In the genomic region with DNA sequence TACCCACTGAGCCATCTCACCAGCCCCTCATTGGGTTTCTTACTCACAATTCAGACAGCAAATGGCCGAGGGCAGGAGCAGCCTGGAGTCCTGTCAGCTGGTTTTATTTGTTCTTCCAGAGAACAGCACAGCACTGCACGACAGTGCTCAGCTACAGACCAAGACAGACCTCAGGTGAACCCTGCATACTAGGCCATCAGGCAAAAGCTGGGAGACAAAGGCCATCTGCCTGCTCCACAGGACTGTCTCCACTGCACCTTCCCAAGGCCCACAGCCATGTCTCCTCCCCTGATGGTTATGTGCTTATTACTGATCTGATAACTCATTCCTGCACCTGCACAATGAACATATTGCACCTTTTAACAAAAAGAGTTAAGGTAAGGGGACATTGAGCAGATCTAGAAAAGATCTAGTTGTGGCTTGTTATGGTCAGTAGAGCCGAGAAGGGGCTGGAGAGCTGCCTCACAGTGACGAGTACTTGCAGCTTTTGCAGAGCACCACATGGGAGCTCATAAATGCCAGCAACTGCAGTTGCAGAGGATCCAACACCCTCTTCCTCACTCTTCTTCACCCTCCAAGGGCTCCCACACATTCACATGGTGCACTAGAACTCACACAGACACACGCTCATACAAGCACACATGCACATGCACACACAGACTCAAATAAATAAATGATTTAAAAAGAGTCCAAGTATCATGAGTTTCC, we compare ENCODE assay signal across 24 mouse cellular contexts. TPM values are rescaled to one million over a fixed set of nuclear protein-coding genes. Genes with fewer than 3 reads are reported as not detected.
DNase-seq lines count a peak whose midpoint lies in the region; ATAC-seq lines count a peak whose summit lies in the region.
"Had no signal": no experiment of that assay in that cellular context is flagged by ENCODE, and none has a peak within 500 bp of the region (broad histone marks: within the 10 kb centered on the region; RNA-seq: fewer than 3 reads in every experiment).

No protein-coding gene starts in this region.

- H3K9me3 ChIP-seq in hindbrain, embryonic 13.5 days, result no peaks in the 10 kb centered on the region
- H3K9me3 ChIP-seq: hindbrain, embryonic 15.5 days; limb, embryonic 15.5 days; neural tube, embryonic 15.5 days; stomach, embryonic 15.5 days had no signal

- no peak overlapping the region for H3K9ac ChIP-seq in hindbrain, embryonic 13.5 days
- H3K9ac ChIP-seq: hindbrain, embryonic 15.5 days; limb, embryonic 15.5 days; neural tube, embryonic 15.5 days; stomach, embryonic 15.5 days had no signal

- H3K36me3 ChIP-seq in macrophage (ENCODE audit: inconsistent target), result no peaks in the 10 kb centered on the region
- no peaks in the 10 kb centered on the region for H3K36me3 ChIP-seq in hindbrain, embryonic 13.5 days
- H3K36me3 ChIP-seq: hindbrain, embryonic 15.5 days; limb, embryonic 15.5 days; neural tube, embryonic 15.5 days; stomach, embryonic 15.5 days had no signal

- H3K79me2 ChIP-seq in macrophage (ENCODE audit: inconsistent target), result no peaks in the 10 kb centered on the region

- peak; percentile 6 for ATAC-seq in CD4-positive, CD25-positive, alpha-beta regulatory T cell, adult 4 months
- no peak for ATAC-seq in hindbrain, embryonic 13.5 days (ENCODE audit: low FRiP score)
- ATAC-seq: forebrain, embryonic 14.5 days had no signal

- peak overlapping the region; percentile 72 for H3K27ac ChIP-seq in macrophage
- no peak overlapping the region for H3K27ac ChIP-seq in hindbrain, embryonic 13.5 days
- H3K27ac ChIP-seq: hindbrain, embryonic 15.5 days; kidney, postnatal 0 days; limb, embryonic 15.5 days; neural tube, embryonic 15.5 days; stomach, embryonic 15.5 days had no signal

- no peak overlapping the region for H3K4me2 ChIP-seq in hindbrain, embryonic 13.5 days
- H3K4me2 ChIP-seq: hindbrain, embryonic 15.5 days; limb, embryonic 15.5 days; midbrain, embryonic 11.5 days; neural tube, embryonic 15.5 days; stomach, embryonic 15.5 days had no signal

- intact Hi-C loops in left cerebral cortex, postnatal 4 days (cut with DNase I), result no loop called here
- intact Hi-C loops in left cerebral cortex, postnatal 25 days (cut with DNase I), result loop anchor here (5.0 kb wide), 1 partner anchor 184 kb away; no protein-coding TSS in a partner anchor
- intact Hi-C loops in gastrocnemius, postnatal 14 days (cut with DNase I; ENCODE audit: low total_unique reads), result loop anchor here (10.0 kb wide), 1 partner anchor 181 kb away; no protein-coding TSS in a partner anchor

- 89% methylated on average over 4 of the region's 5 CpGs for WGBS in macrophage (ENCODE audit: missing documents)
- 76% methylated on average over 5 of the region's 5 CpGs for WGBS in hindbrain, embryonic 13.5 days

- no peak overlapping the region for H3K4me3 ChIP-seq in macrophage (ENCODE audit: inconsistent target)
- no peak overlapping the region for H3K4me3 ChIP-seq in hindbrain, embryonic 13.5 days
- H3K4me3 ChIP-seq: hindbrain, embryonic 15.5 days; limb, embryonic 15.5 days; neural tube, embryonic 15.5 days; stomach, embryonic 15.5 days had no signal

- no peaks in the 10 kb centered on the region for H3K27me3 ChIP-seq in hindbrain, embryonic 13.5 days
- H3K27me3 ChIP-seq: hindbrain, embryonic 15.5 days; limb, embryonic 15.5 days; neural tube, embryonic 15.5 days; stomach, embryonic 15.5 days had no signal

- H3K4me1 ChIP-seq in hindbrain, embryonic 13.5 days (replicated peaks), result no peaks in the 10 kb centered on the region
- H3K4me1 ChIP-seq: hindbrain, embryonic 15.5 days; limb, embryonic 15.5 days; neural tube, embryonic 15.5 days; stomach, embryonic 15.5 days had no signal

- DNase-seq in left cerebral cortex, postnatal 4 days, result peak; percentile 16
- no peak for DNase-seq in left cerebral cortex, postnatal 25 days (ENCODE audit: low spot score in 2 of 2)
- peak; percentile 51 for DNase-seq in cerebellum, adult 9-11 months
- DNase-seq in gastrocnemius, postnatal 14 days, result no peak
- DNase-seq: adrenal gland, postnatal 25 days; gastrocnemius, adult 2 months; heart, postnatal 4 days; kidney, adult 2 months; layer of hippocampus, adult 9-11 months; lung, adult 2 months; lung, postnatal 14 days; right cerebral cortex, adult 18-20 months; thymus, adult 2 months; thymus, postnatal 4 days had no signal

RNA-seq across cellular contexts. Expression of gene Tomm7, which starts 49.3 kb away (rescaled TPM):
- total RNA-seq in left cerebral cortex, postnatal 4 days (2021), result 10 to 100 TPM; 54.3 to 57.5 TPM
- 10 to 100 TPM; 82.3 to 88.1 TPM for total RNA-seq in left cerebral cortex, postnatal 25 days (2021)
- polyA plus RNA-seq in CD4-positive, CD25-positive, alpha-beta regulatory T cell, adult 4 months (2017; shearing (Covaris generic)), result 100 to 1,000 TPM in 1 of 2 experiments, 10 to 100 TPM in 1; 57.3 to 118 TPM
- total RNA-seq in macrophage (2018; cell fraction: chromatin; rRNA removed), result 10 to 100 TPM in 1 of 26 experiments, 1 to 10 TPM in 24, under 1 TPM in 1; 0.79 to 12.5 (median 4.1) TPM
- 10 to 100 TPM; 45.0 to 83.7 (median 64.0) TPM for total RNA-seq in macrophage (2018; cell fraction: cytosol; rRNA removed)
- total RNA-seq in macrophage (2018; cell fraction: nucleus; rRNA removed), result 10 to 100 TPM in 14 of 26 experiments, 1 to 10 TPM in 12; 4.2 to 15.2 (median 10.2) TPM
- polyA plus RNA-seq in macrophage (2018), result 30.7 to 70.1 TPM (median 68.5 TPM) in 3 replicates
- polyA plus RNA-seq in hindbrain, embryonic 13.5 days (2015; fragmentation: Nextera tagmentation; extraction: Ambion mirVana), result 98.1 and 110 TPM in 2 replicates
- 10 to 100 TPM; 48.3 to 51.0 TPM for total RNA-seq in gastrocnemius, postnatal 14 days (2021)

Comparison
In these comparisons a context has a peak if more than half of its experiments do, and no peak if none do; other contexts are left out.
1. DNase-seq: peak in left cerebral cortex, postnatal 4 days (single experiment) and cerebellum, adult 9-11 months (single experiment); none in left cerebral cortex, postnatal 25 days (0 of 2) and gastrocnemius, postnatal 14 days (single experiment).